Mouse (Mus musculus) adipocyte (in vitro differentiated cells): Measurements from ENCODE around the gene Baz2b.
A peak's percentile ranks its signal among the peaks of the same experiment; 100 is the strongest.

Experiments used
- DNase-seq: peaks from one replicate; pipeline ENCODE4 v3.0.0-alpha.2; 2016; ENCODE audit warnings: low spot score

The Baz2b gene

DNA sequence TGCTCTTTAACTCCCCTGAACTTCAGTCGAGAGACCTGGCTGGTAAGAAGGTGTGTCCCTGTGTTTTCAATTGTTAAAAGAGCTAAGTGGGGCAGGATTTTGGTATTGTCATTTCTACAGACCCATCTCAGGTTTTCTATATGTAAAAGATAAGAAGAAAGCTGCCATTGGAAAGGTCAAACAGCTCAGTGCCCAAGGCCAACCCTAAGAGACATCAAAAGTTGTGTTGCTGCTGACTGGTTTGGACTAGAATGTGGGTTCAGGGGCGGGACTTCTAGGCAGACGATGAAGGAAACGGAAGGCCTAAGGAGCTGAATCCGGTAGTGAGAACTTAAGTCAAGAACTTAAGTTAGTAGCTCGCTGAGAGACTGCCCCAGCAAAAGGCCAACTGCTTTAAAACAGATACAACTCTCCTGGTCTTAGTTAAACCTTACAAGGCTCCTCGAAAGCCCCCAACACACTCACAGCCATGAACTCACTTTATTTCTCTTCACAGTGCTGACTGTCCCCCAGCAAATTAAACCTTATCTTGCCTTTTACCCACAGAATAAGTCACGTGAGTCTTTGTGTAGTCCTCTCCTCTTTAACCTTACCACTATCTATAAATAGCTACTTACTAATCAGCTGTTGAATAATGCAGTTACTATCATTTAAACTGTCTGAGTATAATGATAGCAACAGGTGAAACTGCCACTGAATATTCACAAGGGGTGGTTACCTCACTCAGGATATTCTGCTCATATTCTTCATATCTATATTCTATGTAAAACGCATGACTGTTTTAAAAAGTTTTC, 158.8 kb downstream of the Baz2b start:
- DNase-seq: no peak

DNA sequence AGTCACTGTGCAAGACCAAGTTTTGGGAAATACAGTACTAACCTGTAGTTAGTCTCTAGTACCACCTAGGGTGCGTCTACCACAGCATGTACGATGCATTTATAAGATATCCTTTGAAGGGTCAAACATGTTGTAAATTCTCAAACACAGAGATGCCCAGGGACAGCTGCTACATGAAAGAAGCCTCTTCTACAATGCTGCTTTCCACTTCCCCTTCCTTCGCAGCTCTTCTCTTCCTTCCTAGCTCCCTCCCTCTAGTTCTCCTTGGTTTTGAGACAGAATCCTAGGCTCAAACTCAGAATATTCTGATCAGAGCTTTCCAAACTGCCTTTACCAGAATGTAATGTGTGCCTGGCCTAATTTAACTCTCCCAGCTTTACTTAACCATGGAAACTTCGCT, 159.8 kb downstream of the Baz2b start:
- no peak for DNase-seq

DNA sequence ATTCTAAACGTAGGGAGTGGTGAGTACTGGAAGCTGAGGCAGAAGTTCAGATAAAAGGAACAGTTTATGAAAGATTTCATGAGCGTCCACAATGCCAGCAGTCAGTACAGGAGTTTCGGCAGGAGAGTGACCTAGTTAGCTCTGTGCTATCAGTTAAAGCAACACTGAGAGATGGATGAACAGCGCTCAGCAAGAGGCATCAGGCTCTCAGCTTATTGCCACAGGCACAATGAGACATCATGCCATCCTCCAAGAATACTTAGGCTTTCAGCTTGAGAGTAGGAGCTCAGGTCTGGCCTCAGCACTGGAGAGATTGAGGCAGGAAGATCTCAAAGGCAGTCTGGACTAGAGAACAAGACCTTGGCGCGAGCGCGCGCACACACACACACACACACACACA, 160.3 kb downstream of the Baz2b start:
- DNase-seq: no peak

DNA sequence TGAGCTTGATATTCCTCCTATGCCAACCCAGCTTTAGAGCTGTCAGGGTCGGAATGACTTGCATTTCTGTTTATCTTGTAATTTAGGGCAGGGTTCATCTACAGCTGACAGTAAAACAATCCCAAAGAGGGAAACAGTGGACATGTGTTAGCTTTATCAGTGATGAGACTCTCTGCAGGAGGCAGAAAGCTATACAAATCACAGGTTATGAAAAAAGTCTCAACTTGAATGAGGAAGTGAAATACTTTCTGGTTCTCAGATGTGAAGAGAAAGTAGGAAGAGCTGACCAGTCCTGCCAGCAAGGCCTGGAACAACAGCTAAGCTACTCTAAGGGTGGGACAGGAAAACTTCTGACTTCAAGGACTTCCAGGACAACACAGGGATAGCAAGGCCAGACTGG, 163.6 kb downstream of the Baz2b start:
- peak; percentile 77 for DNase-seq

DNA sequence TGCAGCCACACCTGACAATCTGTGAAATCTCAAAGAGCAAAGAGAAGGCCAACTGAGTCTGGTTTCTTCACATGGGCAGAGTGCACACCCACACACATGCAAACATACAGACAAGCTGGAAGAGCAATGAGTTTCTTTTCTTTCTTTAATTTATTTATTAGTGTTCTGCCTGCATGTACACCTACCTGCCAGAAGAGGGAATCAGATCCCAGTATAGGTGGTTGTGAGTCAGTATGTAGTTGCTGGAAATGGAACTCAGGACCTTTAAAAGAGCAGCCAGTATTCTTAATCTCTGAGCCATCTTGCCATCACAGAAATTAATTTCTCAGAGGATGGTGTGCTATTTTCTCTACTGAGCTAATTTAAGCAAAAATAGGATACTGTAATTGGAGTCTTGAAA, 164.7 kb downstream of the Baz2b start:
- DNase-seq: peak; percentile 16

DNA sequence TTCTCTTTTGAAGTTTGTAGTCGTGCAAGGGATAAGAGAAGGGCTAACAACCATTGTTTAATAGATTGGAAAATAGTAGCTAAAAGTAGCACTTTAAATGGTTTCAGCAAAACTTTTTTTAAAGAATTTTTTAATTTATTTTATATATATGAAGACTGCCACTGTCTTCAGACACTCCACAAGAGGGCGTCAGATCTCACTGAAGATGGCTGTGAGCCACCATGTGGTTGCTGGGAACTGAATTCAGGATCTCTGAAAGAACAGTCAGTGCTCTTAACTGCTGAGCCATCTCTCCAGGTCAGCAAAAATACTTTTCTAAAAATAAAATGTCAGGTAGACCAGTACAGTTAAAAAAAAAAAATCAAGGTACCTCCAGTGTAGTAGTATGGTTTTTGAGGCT, 165.1 kb downstream of the Baz2b start:
- DNase-seq: peak; percentile 19

DNA sequence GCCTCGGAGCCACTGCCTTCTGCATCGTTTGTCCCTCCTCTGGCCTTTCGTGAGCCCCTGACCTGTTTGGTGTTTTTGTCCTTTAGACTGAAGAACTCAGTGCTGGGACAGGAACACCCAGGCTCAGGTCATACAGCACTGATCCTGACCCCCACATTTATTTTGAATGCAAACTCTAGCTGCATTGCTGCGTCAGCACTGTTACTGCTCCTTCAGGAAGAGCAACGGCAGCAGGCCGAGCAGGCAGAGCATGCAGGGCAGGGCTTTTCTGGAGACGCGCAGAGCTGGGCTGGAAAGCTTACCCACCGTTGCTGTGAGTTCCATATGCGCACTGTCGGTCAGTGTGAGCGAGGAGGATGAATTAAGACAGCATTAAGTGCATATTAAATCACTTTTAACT, 166.9 kb downstream of the Baz2b start:
- DNase-seq: no peak

DNA sequence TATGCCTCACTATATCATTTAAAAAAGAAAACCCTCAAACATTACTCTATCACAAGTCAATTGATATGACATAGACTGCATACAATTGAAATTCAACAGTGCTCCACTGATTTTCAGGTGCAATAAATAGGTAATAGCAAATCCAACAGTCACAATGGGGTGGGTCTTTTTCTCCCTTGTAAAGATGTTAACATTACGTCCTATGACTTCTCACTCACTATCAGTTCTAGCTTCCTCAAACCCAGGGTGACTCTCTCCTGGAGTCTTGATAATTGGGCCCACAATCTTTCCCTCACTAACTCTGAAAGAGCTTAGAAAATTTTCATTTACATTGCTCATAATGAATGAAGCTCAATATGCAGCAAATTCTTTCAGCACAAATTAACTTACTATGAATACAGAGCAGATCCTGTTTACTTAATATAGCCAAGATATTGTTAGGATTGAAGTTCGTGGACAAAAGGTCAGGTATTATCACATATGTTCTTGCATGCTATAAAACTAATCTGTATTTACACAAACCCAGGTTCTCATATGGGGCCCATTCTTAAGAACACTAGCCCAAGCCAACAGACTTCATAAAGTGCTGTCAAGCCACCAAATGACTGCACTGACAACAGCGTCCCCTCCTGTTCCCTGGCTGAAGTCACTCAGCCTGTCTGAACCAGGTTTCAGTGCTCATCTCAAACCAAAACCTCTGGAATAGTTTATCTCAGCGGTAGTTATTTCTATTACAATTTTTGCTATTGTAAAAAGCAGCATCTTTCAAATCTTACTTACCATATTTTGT, 168.0 kb downstream of the Baz2b start:
- no peak for DNase-seq

DNA sequence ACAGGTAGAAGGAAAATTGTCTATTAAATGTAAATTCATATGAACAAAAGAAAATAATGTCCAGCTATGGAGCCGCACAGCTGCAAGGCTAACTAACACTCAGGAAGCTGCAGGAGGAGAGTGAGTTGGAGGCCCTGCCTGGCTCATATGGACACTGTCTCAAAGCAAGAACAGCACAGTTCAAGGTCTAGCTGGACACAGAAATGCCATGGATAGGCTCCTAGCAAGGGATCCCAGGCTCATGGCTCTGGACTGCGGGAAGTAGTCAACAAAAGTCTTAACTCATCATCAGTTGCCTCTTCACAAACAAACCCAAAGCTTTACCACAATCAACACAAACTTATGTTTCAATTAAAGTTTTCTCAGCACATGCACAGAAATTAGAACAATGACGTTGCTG, 169.5 kb downstream of the Baz2b start:
- DNase-seq: no peak

DNA sequence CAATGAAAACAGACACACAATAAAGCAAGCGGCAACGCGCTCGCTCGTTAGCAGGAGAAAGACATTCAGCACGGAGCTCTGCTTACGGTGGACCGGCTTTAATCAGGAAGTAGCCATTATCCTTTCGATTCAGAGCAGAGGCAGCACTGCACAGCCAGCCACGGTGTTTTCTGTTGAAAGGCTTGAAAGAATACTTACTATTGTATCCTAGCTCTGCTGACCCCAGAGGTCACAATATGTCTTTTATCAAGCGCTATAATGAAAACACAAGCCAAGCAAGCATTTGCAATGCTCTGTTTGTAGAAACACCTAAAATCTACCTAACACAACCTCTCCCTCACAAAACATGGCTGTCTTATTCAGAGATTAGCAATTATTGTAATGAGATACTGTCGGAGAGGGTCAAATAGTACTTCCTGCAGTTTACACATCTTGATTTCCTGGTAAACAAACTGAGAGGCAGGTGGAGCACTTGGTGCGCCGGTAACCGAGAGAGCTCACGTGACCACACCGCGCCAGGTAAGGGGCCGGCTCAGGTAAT, 172.6 kb downstream of the Baz2b start:
- DNase-seq: no peak

DNA sequence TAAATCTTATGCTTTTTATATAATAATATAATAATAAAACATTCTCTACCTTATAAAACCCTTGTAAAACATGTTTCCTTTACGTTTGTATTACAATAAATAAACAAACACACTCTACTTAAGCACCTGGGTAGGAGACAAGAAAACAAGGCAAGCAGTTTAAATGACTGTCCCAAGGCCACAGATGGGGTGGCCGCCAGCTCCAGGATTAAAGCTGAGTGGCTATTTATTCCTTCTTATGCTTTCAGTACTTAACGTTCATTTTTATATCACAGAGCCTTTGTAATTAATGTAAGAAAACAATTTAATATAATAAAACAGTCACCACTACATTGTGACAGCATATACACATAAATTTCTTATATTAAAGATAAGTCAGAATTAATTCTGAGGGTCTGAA, 173.3 kb downstream of the Baz2b start:
- no peak for DNase-seq

DNA sequence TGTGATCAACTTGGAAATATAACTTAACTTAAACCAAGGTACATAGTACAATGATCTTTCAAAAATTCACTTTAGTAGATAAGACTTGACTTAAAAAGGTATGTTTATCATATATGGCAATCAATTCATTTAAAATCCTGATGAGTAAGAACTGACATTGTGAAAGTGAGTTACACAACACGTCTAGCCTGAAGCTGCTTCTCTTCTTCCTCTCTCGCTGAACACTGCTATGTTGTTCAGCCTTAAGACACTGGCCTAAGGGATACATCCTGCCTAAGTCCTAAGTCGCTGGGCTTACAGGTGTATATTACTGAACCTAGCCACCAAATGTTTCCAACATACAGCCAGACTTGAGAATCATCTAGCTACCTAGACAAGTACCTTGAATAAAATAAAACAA, 178.6 kb downstream of the Baz2b start:
- no peak for DNase-seq

DNA sequence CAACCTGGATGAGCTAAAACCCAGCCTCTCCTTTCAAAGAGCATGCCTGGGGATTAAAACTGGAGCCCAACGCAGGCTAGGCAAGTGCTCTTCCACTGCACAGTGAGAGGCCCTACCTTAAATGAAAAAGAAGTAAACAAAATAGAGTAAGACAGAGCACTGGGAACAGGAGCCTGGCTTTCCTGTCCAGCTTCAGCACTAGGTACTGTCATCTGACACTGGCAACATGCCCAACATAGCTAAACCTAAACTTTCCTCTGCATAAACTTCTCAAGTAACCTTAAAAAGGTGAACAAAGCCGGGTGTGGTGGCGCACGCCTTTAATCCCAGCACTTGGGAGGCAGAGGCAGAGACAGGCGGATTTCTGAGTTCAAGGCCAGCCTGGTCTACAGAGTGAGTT, 180.6 kb downstream of the Baz2b start:
- no peak for DNase-seq

DNA sequence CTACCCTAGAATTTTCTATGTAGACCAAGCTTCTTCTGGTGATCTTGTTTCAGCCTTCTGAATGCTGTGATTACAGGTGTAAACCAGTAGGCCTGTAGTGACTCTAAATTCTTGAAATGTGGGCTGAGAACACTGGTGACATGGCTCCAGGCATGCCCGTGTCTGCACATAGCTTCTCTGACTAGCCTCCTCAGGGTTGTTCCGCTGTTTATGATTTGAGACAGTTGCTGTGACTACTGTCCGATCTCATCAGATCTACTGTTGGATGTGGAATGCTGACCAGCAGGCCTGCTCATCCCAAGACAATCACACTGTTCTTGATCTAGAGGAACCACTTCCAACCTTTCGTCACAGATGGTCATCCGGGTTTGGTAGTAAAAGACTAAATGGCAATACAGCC, 182.5 kb downstream of the Baz2b start:
- DNase-seq: no peak

DNA sequence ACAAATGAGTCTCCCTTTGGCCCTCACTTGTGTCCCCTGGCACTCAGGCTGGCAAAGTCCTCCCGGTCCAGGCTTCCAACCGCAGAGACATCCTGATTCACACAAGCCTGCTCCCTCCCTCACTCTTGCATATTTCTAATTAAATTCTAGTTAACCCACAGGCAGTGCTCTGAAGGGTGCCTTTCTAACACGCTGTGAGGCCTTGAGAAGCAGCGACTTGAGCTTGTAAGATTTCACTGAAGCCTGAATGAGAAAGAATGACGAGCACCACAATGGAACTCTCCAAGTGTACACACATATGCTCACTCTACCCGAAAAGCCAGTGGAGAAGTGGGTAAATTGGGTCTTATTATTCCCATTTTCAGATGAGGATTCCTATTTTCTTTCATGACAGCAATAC, 183.1 kb downstream of the Baz2b start:
- DNase-seq: no peak

DNA sequence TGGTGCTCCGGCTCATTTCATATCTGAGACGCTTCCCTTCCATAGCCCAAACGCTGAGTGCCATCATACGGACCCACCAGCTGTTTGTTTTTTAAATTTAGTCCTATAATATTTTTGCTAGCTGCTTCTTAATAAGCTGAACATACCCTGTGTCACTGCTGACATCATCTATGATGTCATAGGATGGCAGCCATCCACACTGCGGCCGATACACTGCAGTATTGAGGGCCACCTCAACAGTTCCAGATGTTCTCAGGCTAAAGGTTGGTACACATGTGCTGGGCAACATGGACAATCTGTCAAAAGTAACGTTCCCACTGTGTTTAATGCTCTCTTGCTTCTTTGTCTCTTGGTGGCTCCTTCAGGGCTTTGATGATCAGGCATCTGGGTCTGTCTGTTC, 185.9 kb downstream of the Baz2b start:
- DNase-seq: no peak

DNA sequence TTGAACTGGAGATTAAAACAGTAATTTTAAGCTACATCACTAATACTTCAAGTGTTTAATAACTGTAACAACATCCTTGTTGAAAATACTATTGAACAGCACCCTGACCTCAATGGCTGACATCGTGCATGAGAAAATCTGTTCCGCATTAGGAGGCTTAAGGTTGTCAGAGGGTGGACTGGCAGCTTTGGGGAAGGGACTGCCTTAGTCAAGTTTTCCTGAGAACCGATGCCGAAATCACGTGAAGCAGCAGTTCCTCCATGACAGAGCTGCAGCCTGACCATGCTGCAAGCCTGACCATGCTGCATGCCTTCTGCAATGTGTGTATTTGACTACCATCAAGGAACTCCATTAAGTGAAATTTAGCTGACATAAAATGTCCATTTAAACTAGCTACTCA, 188.1 kb downstream of the Baz2b start:
- no peak for DNase-seq

DNA sequence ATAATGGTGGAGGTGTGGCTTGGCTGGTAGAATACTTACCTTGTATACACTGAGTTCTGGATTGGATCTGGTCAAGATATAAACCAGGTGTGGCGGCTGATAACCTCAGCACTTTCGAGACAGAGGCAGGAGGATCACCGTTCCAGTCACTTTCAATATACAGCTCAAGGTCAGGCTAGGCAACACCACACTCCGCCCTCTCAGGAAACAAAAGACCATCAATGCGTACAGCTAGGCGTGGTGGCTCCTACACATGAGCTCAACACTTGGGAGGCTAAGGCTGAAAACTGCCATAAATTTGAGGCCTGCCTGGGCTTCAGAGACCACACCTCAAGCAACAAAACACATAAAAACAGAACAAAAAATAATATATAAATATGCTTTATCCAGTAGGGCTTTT, 188.5 kb downstream of the Baz2b start:
- DNase-seq: no peak

DNA sequence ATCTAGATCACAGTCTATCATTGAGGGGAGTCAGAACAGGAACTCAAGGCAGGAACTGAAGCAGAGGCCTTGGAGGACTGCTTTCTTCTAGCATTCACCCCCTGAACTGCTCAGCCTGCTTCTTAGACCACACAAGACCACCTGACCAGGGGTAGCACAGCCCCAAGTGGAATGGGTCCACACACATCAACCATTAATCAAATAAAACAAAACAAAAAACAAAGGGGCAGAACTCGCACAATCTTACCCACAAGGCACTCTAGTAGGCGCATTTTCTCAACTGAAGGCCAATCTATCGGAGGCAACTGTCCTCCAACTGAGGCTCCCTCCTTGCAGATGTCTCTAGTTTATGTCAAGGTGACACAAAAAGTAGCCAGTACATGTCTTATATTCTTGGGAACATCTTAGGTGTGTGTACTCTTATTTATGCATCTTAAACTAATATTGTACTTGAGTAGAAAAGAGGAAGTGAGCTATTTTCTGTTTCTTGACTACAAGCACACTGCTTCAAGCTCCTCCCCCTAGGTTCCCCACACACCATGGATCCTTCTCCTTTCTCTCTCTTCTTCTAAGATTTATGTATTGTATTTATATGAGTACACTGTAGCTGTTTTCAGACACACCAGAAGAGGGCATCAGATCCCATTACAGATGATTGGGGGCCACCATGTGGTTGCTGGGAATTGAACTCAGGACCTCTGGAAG, 189.9 kb downstream of the Baz2b start:
- DNase-seq: no peak

DNA sequence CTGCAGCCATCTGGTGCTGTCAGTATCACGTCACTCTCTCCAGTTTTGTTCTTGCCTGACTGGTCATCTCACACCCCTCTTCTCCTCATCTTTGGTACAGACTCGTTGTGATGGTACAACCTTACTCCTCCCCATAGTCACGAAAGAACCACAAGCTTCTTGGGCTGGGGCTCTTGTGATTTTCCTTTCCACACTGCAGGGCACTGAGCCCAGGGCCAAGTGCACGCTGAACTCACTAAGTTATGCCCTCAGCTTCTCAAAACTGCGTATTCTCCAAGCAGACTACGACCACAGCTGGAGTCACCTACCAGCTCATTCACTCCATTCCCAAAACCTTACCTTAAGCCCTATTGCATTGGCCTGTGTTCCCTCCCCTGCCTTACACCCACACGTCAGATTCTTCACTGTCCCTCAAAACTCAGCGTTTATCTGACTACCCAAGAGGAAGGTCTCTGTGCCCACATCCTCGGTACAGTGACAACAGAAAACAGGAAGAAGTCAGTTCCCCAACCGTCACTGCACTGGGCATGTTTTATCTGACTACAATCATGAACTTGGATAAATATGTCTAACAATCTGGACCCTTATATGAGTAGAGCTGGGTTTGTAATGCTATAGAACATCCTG, 190.7 kb downstream of the Baz2b start:
- no peak for DNase-seq

DNA sequence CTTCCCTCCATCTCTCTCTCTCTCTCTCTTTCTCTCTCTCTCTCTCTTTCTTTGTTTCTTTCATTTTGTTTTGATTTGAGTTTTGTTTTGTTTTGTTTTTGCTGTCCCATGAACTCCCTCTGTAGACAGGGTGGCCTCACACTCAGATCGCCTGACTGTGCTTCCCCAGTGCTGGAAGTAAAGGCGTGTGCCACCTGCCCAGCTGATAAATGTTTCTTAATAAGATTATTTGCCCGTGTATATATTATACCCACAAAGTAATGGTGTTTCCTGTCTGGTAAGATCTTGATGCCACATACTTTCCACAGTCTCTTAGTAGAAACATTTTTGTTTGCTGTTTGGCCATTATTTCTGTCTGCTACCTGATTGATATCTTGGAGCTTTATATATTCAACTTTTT, 198.1 kb downstream of the Baz2b start:
- DNase-seq: no peak

DNA sequence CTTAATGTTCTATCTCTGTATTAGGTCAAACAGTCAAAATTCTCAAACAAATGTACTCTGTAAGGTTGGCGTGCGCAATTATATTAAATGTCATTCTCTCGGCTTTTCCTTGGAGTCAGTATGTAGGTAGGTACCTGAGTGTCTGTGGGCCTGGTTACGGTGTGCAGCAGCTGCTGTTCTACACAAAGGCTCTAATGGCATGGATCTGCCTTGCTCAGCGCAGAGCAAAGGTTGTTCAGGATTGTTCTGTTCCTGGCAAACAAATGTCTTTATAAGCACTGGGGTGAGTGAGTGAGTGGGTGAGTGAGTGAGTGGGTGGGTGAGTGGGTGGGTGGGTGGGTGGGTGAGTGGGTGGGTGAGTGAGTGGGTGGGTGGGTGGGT, 206.0 kb downstream of the Baz2b start:
- no peak for DNase-seq
